Mouse (Mus musculus) hindbrain, embryonic 13.5 days (tissue): ENCODE results near the gene Ap1m1. TPM values are rescaled to one million over a fixed set of nuclear protein-coding genes. Genes with fewer than 3 reads are reported as not detected.
A peak's percentile ranks its signal among the peaks of the same experiment; 100 is the strongest.

Source experiments
- ATAC-seq: fragments of 200-750 bp; cut with Nextera tagmentation; 2 replicates; pipeline ENCODE4 v1.8.0; 2017; ENCODE audit warnings: moderate TSS enrichment; ENCODE audit not compliant: low FRiP score
- H3K27ac ChIP-seq: fragments of 300-500 bp; sonication (generic); 2 replicates; pipeline ENCODE4 v1.5.1; 2015; ENCODE audit warnings: inconsistent platforms, mild to moderate bottlenecking, moderate library complexity
- H3K27me3 ChIP-seq: fragments of 300-500 bp; sonication (generic); 2 replicates; pipeline ENCODE4 v1.6.1; 2015; ENCODE audit warnings: mild to moderate bottlenecking, inconsistent platforms
- H3K36me3 ChIP-seq: fragments of 300-500 bp; sonication (generic); 2 replicates; pipeline ENCODE4 v1.6.1; 2015; ENCODE audit warnings: mild to moderate bottlenecking, inconsistent platforms
- H3K4me1 ChIP-seq: fragments of 300-500 bp; sonication (generic); replicated peaks from 2 replicates; pipeline ENCODE4 v1.6.1; 2015; ENCODE audit warnings: inconsistent platforms
- H3K4me2 ChIP-seq: fragments of 300-500 bp; sonication (generic); 2 replicates; pipeline ENCODE4 v1.6.1; 2015; ENCODE audit warnings: inconsistent platforms, mild to moderate bottlenecking, moderate library complexity
- H3K4me3 ChIP-seq: fragments of 300-500 bp; sonication (generic); 2 replicates; pipeline ENCODE4 v1.5.1; 2015; ENCODE audit warnings: mild to moderate bottlenecking, inconsistent platforms
- H3K9ac ChIP-seq: fragments of 300-500 bp; sonication (generic); 2 replicates; pipeline ENCODE4 v1.6.1; 2015; ENCODE audit warnings: mild to moderate bottlenecking, inconsistent platforms
- H3K9me3 ChIP-seq: fragments of 300-500 bp; sonication (generic); 2 replicates; pipeline ENCODE4 v1.6.1; 2016; ENCODE audit warnings: inconsistent platforms
- WGBS: fragments of 180-500 bp; shearing (Covaris S2); methylation state at CpG from one replicate; pipeline ENCODE4 v1.1.7; 2015; 5-methylcytosine and 5-hydroxymethylcytosine counted together
- polyA plus RNA-seq: library from polyadenylated mRNA; unstranded; fragments of >200 nt; fragmentation: Nextera tagmentation; extraction: Ambion mirVana; gene quantifications from 2 replicates; pipeline ENCODE4 v1.2.1, GENCODE M21; 2015

Ap1m1 gene
- polyA plus RNA-seq, 1 experiment from 2014 or later: 247 TPM

DNA sequence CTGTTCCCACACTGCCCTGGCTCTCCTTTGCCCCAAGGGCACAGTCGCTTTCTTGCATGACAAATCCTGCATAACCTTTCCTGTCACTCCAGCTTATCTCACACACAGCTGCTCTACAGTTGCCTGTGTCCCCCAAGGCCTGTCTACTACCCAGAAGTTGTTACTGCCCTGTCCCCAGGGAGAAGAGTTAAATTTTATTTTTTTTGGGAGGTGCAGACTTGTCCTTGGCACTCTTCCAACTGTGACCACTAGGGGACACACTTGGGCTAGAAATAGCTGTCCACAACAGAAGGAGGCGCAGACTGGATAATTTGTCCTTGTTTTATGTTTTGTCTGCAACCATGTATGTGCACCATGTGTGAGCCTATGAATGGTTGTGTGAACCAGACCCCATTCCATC lies 21.2 kb downstream of the Ap1m1 start:
- Histone ChIP-seq H3K27me3 (no peaks in the 10 kb centered on the region), H3K9ac (no peak overlapping the region), H3K27ac (no peak overlapping the region), H3K36me3 (peaks cover 10% of the 10 kb centered on the region), H3K9me3 (no peaks in the 10 kb centered on the region), H3K4me2 (no peak overlapping the region), H3K4me3 (no peak overlapping the region), H3K4me1 (no peaks in the 10 kb centered on the region; the same call in 1 of the 2 replicates)
- peak; percentile 71 for ATAC-seq
- WGBS: 25% methylated on average over 2 of the region's 2 CpGs

GRCm38 (mm10) chr8:72261431-72261830 lies 21.6 kb downstream of the Ap1m1 start:
- Histone ChIP-seq H3K36me3 (peaks cover 9% of the 10 kb centered on the region; the same call in 1 of the 2 replicates), H3K27me3 (no peaks in the 10 kb centered on the region), H3K4me3 (no peak overlapping the region), H3K4me1 (no peaks in the 10 kb centered on the region; the same call in 1 of the 2 replicates), H3K27ac (no peak overlapping the region), H3K9ac (no peak overlapping the region), H3K4me2 (no peak overlapping the region), H3K9me3 (no peaks in the 10 kb centered on the region)
- ATAC-seq: no peak

DNA sequence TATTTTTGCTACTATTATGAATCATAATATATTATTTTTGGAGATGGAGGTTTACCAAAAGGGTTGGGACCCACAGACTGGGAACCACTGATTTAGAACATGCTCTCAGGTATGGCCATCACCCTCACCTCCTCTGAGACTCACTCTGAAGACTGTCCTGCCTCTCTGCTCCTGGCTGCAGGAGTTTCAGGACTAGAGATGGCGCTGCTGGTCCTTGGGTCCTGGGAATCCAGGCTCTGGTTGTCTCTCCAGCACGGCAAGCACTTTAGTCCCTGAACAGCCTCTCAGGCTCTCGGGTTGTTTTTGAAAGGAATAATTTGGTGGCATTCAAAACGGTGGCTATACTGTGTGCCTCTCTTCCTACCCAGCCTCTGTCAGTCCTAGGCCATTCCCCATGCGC lies 22.1 kb downstream of the Ap1m1 start:
- H3K27ac ChIP-seq: no peak overlapping the region
- WGBS: 60% methylated on average over 5 of the region's 5 CpGs
- ATAC-seq: no peak

GRCm38 (mm10) chr8:72262756-72263155 lies 22.9 kb downstream of the Ap1m1 start:
- ATAC-seq: no peak

More for the DNA sequence above, 22.1 kb downstream of the Ap1m1 start:
- Histone ChIP-seq H3K36me3 (peaks cover 6% of the 10 kb centered on the region; the same call in 1 of the 2 replicates), H3K9me3 (no peaks in the 10 kb centered on the region), H3K27me3 (no peaks in the 10 kb centered on the region), H3K4me3 (no peak overlapping the region), H3K9ac (no peak overlapping the region), H3K4me1 (no peaks in the 10 kb centered on the region; the same call in 1 of the 2 replicates), H3K4me2 (no peak overlapping the region)

DNA sequence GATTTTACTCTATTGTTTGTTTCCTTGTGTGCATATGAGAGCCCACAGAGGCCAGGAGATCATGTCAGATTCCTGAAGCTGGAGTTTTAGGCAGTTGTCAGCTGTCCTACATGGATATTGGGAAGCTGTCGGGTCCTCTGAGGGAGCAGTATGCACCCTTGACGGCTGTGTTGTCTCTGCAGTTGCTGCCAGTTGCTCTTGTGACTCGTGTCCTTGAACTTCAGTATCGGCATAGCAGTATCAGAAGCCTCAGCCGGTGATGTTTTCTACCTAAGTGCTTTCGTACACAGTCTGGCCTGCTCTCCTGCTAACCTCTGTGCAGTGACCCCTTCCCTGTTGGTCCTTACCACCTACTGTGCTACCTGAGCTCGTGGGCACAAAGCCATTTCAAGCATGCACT lies 23.6 kb downstream of the Ap1m1 start:
- no peaks in the 10 kb centered on the region for H3K36me3 ChIP-seq
- no peak overlapping the region for H3K4me2 ChIP-seq
- no peak for ATAC-seq
- H3K27ac ChIP-seq: no peak overlapping the region
- no peaks in the 10 kb centered on the region for H3K27me3 ChIP-seq
- H3K4me3 ChIP-seq: no peak overlapping the region
- H3K9me3 ChIP-seq: no peaks in the 10 kb centered on the region
- no peak overlapping the region for H3K9ac ChIP-seq
- WGBS: 74% methylated on average over 7 of the region's 7 CpGs
- no peaks in the 10 kb centered on the region; the same call in 1 of the 2 replicates for H3K4me1 ChIP-seq

More at GRCm38 (mm10) chr8:72262756-72263155, 22.9 kb downstream of the Ap1m1 start:
- Histone ChIP-seq H3K4me3 (no peak overlapping the region), H3K27me3 (no peaks in the 10 kb centered on the region), H3K4me2 (no peak overlapping the region), H3K9me3 (no peaks in the 10 kb centered on the region), H3K4me1 (no peaks in the 10 kb centered on the region; the same call in 1 of the 2 replicates), H3K9ac (no peak overlapping the region), H3K36me3 (no peaks in the 10 kb centered on the region), H3K27ac (no peak overlapping the region)
- WGBS: 94% methylated on average over 2 of the region's 2 CpGs

DNA sequence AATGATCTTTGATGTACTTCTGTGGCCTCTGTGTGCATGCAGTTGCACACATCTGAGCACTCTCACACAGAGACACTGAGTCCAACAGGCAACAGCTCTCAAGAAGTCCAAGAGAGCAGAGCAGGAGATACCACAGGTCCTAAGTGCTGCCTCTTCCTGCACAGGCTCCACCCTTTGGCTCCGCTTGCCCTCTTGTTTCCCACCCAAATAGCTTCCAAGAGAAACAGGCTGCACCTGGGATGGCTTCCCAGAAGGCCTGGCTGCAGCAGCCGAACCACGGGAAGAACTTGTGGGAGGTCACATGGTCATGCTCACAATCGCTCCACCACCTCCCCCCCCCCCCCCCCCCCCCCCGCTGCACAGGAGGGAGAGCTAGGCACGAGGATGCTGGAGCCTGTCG lies 25.5 kb downstream of the Ap1m1 start:
- no peak overlapping the region for H3K27ac ChIP-seq
- 64% methylated on average over 7 of the region's 7 CpGs for WGBS
- H3K4me2 ChIP-seq: no peak overlapping the region
- no peaks in the 10 kb centered on the region; the same call in 1 of the 2 replicates for H3K4me1 ChIP-seq
- no peaks in the 10 kb centered on the region for H3K9me3 ChIP-seq
- ATAC-seq: no peak
- H3K27me3 ChIP-seq: no peaks in the 10 kb centered on the region
- H3K4me3 ChIP-seq: no peak overlapping the region
- H3K9ac ChIP-seq: no peak overlapping the region
- H3K36me3 ChIP-seq: no peaks in the 10 kb centered on the region

DNA sequence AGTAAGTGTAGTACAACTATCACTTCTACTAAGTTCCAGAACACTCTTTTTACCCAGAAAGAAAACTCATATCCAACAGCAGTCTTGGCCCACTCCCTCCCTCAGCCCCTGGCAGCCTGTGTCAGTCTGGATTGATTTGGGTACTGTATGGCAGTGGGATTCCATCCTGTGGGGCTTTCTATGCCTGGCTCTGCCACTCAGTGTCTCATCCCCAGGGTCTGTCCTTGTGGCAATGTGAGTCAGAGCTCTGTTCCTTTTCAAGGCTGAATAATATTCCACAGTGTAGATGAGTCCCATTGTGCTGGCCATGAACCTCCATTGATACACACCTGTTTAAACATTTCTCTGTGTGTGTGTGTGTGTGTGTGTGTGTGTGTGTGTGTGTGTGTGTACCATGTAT lies 26.9 kb downstream of the Ap1m1 start:
- Histone ChIP-seq H3K27ac (no peak overlapping the region), H3K4me3 (no peak overlapping the region), H3K4me1 (no peaks in the 10 kb centered on the region), H3K9ac (no peak overlapping the region), H3K9me3 (no peaks in the 10 kb centered on the region), H3K4me2 (no peak overlapping the region), H3K27me3 (no peaks in the 10 kb centered on the region), H3K36me3 (no peaks in the 10 kb centered on the region)
- no peak for ATAC-seq

DNA sequence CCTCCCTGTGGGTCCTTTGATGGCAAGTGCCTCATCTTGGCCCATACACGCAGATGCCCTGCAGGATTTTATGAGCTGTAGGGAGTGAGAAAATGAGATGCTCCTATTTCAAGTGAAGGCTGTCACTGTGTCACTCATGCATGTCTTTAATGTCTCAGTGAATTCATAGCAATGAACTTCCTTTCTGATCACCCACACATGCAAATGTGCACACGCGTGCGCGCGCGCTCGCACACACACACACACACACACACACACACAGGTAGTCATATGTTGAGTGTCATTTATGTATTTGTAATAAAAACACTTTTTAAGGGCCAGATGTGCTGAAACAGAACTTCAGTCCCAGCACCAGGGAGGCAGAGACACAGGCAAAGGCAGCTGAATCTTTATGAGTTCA lies 27.3 kb downstream of the Ap1m1 start:
- Histone ChIP-seq H3K27me3 (no peaks in the 10 kb centered on the region), H3K9me3 (no peaks in the 10 kb centered on the region)

GRCm38 (mm10) chr8:72268356-72268755 lies 28.5 kb downstream of the Ap1m1 start:
- Histone ChIP-seq H3K4me2 (no peak overlapping the region), H3K36me3 (no peaks in the 10 kb centered on the region), H3K4me3 (no peak overlapping the region), H3K9ac (0 out of 2 replicates have a peak overlapping the region, but pooled peaks have one; percentile 15), H3K4me1 (no peaks in the 10 kb centered on the region), H3K9me3 (no peaks in the 10 kb centered on the region), H3K27ac (no peak overlapping the region), H3K27me3 (no peaks in the 10 kb centered on the region)
- 80% methylated on average over 15 of the region's 15 CpGs for WGBS
- ATAC-seq: no peak

More for the DNA sequence above, 27.3 kb downstream of the Ap1m1 start:
- no peak for ATAC-seq
- H3K9ac ChIP-seq: no peak overlapping the region
- no peak overlapping the region for H3K4me2 ChIP-seq
- no peak overlapping the region for H3K27ac ChIP-seq
- H3K36me3 ChIP-seq: no peaks in the 10 kb centered on the region
- no peak overlapping the region for H3K4me3 ChIP-seq
- 98% methylated on average over 8 of the region's 8 CpGs for WGBS
- H3K4me1 ChIP-seq: no peaks in the 10 kb centered on the region

DNA sequence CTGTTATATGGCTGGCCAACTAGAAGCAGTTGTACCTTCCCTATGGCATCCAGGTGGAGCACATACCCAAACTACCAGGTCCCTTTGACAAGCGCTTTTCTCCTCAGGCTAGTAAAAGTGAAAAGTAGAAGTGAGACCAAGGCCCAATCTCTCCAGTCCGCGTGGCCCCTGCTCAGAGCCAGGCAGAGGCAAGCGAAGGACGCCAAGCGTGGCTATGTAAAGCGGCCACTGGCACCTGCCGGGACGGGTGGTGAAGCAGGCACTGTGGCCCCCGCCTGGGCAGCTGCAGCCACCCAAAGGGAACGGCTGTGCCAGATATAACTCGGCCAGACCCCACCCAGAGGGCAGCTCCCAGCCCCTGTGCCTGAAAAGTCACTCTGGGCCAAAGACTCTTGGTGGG lies 30.8 kb downstream of the Ap1m1 start:
- no peaks in the 10 kb centered on the region for H3K4me1 ChIP-seq
- H3K9ac ChIP-seq: no peak overlapping the region
- no peaks in the 10 kb centered on the region for H3K9me3 ChIP-seq
- 88% methylated on average over 12 of the region's 12 CpGs for WGBS
- no peaks in the 10 kb centered on the region for H3K27me3 ChIP-seq
- no peak overlapping the region for H3K27ac ChIP-seq
- no peaks in the 10 kb centered on the region for H3K36me3 ChIP-seq
- H3K4me2 ChIP-seq: no peak overlapping the region
- no peak overlapping the region for H3K4me3 ChIP-seq
- ATAC-seq: no peak

DNA sequence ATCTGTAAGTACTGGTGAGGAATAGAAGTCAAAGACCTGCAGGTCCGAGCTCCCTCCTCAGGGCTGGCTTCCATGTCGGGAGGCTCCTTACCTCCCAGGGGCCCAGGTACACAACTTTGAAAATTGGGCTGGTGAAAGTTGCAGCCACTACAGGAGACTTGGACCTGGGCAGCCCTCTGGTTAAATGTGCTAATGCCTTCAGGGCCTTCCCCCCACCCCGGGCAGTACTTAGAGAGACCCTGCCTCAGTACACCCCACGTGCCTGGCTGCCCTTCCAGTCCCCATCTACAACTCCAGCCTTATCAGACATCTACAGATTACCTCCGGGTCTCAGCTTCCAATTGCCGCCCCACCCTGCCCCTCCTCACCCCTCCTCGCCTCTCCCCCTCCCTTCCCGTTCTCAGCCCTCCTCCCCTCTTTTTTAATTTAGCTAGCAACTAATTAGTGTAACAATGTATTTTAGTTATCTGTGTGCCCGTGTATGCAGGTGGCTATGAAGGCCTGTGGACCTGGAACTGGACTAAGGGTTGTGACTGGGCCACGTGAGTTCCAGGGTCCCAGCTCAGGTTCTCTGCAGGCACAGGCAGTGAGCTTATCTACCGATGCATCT lies 31.3 kb downstream of the Ap1m1 start:
- Histone ChIP-seq H3K9me3 (no peaks in the 10 kb centered on the region), H3K4me3 (no peak overlapping the region), H3K36me3 (no peaks in the 10 kb centered on the region), H3K4me1 (no peaks in the 10 kb centered on the region), H3K4me2 (no peak overlapping the region), H3K9ac (no peak overlapping the region), H3K27ac (no peak overlapping the region), H3K27me3 (no peaks in the 10 kb centered on the region)
- ATAC-seq: no peak
- 81% methylated on average over 11 of the region's 11 CpGs for WGBS

GRCm38 (mm10) chr8:72271691-72272090 lies 31.9 kb downstream of the Ap1m1 start:
- no peaks in the 10 kb centered on the region for H3K27me3 ChIP-seq
- no peak overlapping the region for H3K4me2 ChIP-seq
- WGBS: 78% methylated on average over 3 of the region's 3 CpGs
- no peaks in the 10 kb centered on the region for H3K4me1 ChIP-seq
- no peak for ATAC-seq
- H3K4me3 ChIP-seq: no peak overlapping the region
- H3K9ac ChIP-seq: no peak overlapping the region
- H3K9me3 ChIP-seq: no peaks in the 10 kb centered on the region
- no peaks in the 10 kb centered on the region for H3K36me3 ChIP-seq
- H3K27ac ChIP-seq: no peak overlapping the region

GRCm38 (mm10) chr8:72272361-72272760 lies 32.5 kb downstream of the Ap1m1 start:
- no peaks in the 10 kb centered on the region for H3K27me3 ChIP-seq
- no peaks in the 10 kb centered on the region for H3K9me3 ChIP-seq
- peak; percentile 55; the same call in 1 of the 2 replicates for ATAC-seq
- no peaks in the 10 kb centered on the region for H3K36me3 ChIP-seq
- H3K27ac ChIP-seq: no peak overlapping the region
- no peak overlapping the region for H3K4me2 ChIP-seq
- no peak overlapping the region for H3K4me3 ChIP-seq
- no peak overlapping the region for H3K9ac ChIP-seq
- 20% methylated on average over 3 of the region's 3 CpGs for WGBS
- H3K4me1 ChIP-seq: no peaks in the 10 kb centered on the region
